Mouse (Mus musculus): ENCODE results near the gene Actn1. TPM values are rescaled to one million over a fixed set of nuclear protein-coding genes. Genes with fewer than 3 reads are reported as not detected.

Gene Actn1
- polyA plus RNA-seq, 1 experiment from 2014 or later, result 23.7 TPM

GRCm38 (mm10) chr12:80251978-80252377, 8.2 kb downstream of the Actn1 start:
- Histone ChIP-seq H3K9ac (no peak overlapping the region), H3K4me3 (no peak overlapping the region), H3K27me3 (no peaks in the 10 kb centered on the region), H3K9me3 (replicated peaks) (no peaks in the 10 kb centered on the region), H3K36me3 (no peaks in the 10 kb centered on the region), H3K4me1 (peaks cover 14% of the 10 kb centered on the region), H3K4me2 (replicated peaks) (no peak overlapping the region), H3K27ac (no peak overlapping the region)
- WGBS, result 56% methylated on average over 2 of the region's 2 CpGs
- ATAC-seq (ENCODE audit: low FRiP score), result no peak

GRCm38 (mm10) chr12:80251554-80251953, 8.6 kb downstream of the Actn1 start:
- Histone ChIP-seq H3K27ac (no peak overlapping the region), H3K4me2 (replicated peaks) (no peak overlapping the region), H3K4me3 (no peak overlapping the region), H3K9ac (no peak overlapping the region), H3K36me3 (no peaks in the 10 kb centered on the region), H3K9me3 (replicated peaks) (no peaks in the 10 kb centered on the region), H3K27me3 (no peaks in the 10 kb centered on the region), H3K4me1 (peaks cover 18% of the 10 kb centered on the region)
- no peak for ATAC-seq (ENCODE audit: low FRiP score)
- 79% methylated on average over 3 of the region's 3 CpGs for WGBS

GRCm38 (mm10) chr12:80249539-80249938, 10.6 kb downstream of the Actn1 start:
- Histone ChIP-seq H3K27ac (no peak overlapping the region), H3K36me3 (no peaks in the 10 kb centered on the region), H3K4me2 (replicated peaks) (no peak overlapping the region), H3K27me3 (no peaks in the 10 kb centered on the region), H3K9ac (no peak overlapping the region), H3K4me1 (peaks cover 24% of the 10 kb centered on the region), H3K4me3 (no peak overlapping the region), H3K9me3 (replicated peaks) (no peaks in the 10 kb centered on the region)
- no peak for ATAC-seq (ENCODE audit: low FRiP score)
- WGBS, result 72% methylated on average over 6 of the region's 6 CpGs

- H3K4me3 ChIP-seq, result no peak overlapping the region
- H3K4me2 ChIP-seq (replicated peaks), result no peak overlapping the region
- no peaks in the 10 kb centered on the region for H3K36me3 ChIP-seq
- no peak overlapping the region for H3K27ac ChIP-seq
- WGBS, result 77% methylated on average over 5 of the region's 5 CpGs
- H3K9me3 ChIP-seq (replicated peaks), result no peaks in the 10 kb centered on the region
- no peaks in the 10 kb centered on the region for H3K27me3 ChIP-seq
- H3K4me1 ChIP-seq, result peaks cover 33% of the 10 kb centered on the region
- ATAC-seq (ENCODE audit: low FRiP score), result no peak
- H3K9ac ChIP-seq, result no peak overlapping the region
These were observed 13.1 kb downstream of the Actn1 start for GRCm38 (mm10) chr12:80247067-80247466.

GRCm38 (mm10) chr12:80246505-80246904, 13.7 kb downstream of the Actn1 start:
- WGBS, result 56% methylated on average over 2 of the region's 2 CpGs
- Histone ChIP-seq H3K4me1 (peaks cover 30% of the 10 kb centered on the region), H3K4me3 (no peak overlapping the region), H3K9ac (no peak overlapping the region), H3K4me2 (replicated peaks) (no peak overlapping the region), H3K36me3 (no peaks in the 10 kb centered on the region), H3K27ac (0 out of 2 replicates have a peak overlapping the region, but pooled peaks have one; percentile 35), H3K27me3 (no peaks in the 10 kb centered on the region), H3K9me3 (replicated peaks) (no peaks in the 10 kb centered on the region)
- ATAC-seq (ENCODE audit: low FRiP score), result no peak

GRCm38 (mm10) chr12:80244755-80245154, 15.4 kb downstream of the Actn1 start:
- Histone ChIP-seq H3K4me1 (peaks cover 22% of the 10 kb centered on the region), H3K4me2 (replicated peaks) (no peak overlapping the region), H3K27me3 (no peaks in the 10 kb centered on the region), H3K9ac (no peak overlapping the region), H3K27ac (no peak overlapping the region), H3K9me3 (replicated peaks) (no peaks in the 10 kb centered on the region), H3K4me3 (no peak overlapping the region), H3K36me3 (no peaks in the 10 kb centered on the region)
- 86% methylated on average over 1 of the region's 1 CpGs for WGBS
- no peak for ATAC-seq (ENCODE audit: low FRiP score)

- Histone ChIP-seq H3K4me1 (peaks cover 27% of the 10 kb centered on the region), H3K9ac (no peak overlapping the region), H3K36me3 (no peaks in the 10 kb centered on the region), H3K27me3 (no peaks in the 10 kb centered on the region), H3K27ac (no peak overlapping the region), H3K4me2 (replicated peaks) (no peak overlapping the region), H3K4me3 (no peak overlapping the region), H3K9me3 (replicated peaks) (no peaks in the 10 kb centered on the region)
- 94% methylated on average over 6 of the region's 6 CpGs for WGBS
- ATAC-seq (ENCODE audit: low FRiP score), result no peak
These were observed 16.0 kb downstream of the Actn1 start for GRCm38 (mm10) chr12:80244127-80244526.

GRCm38 (mm10) chr12:80243335-80243734, 16.8 kb downstream of the Actn1 start:
- Histone ChIP-seq H3K27ac (no peak overlapping the region), H3K9ac (no peak overlapping the region), H3K27me3 (no peaks in the 10 kb centered on the region), H3K4me3 (no peak overlapping the region), H3K9me3 (replicated peaks) (no peaks in the 10 kb centered on the region), H3K36me3 (no peaks in the 10 kb centered on the region), H3K4me2 (replicated peaks) (no peak overlapping the region), H3K4me1 (peaks cover 32% of the 10 kb centered on the region)
- ATAC-seq (ENCODE audit: low FRiP score), result no peak
- WGBS, result 82% methylated on average over 4 of the region's 4 CpGs

- 92% methylated on average over 5 of the region's 5 CpGs for WGBS
- H3K9me3 ChIP-seq (replicated peaks), result no peaks in the 10 kb centered on the region
- H3K36me3 ChIP-seq, result no peaks in the 10 kb centered on the region
- H3K9ac ChIP-seq, result no peak overlapping the region
- peaks cover 20% of the 10 kb centered on the region for H3K4me1 ChIP-seq
- H3K27me3 ChIP-seq, result no peaks in the 10 kb centered on the region
- no peak for ATAC-seq (ENCODE audit: low FRiP score)
- no peak overlapping the region for H3K4me2 ChIP-seq (replicated peaks)
- no peak overlapping the region for H3K27ac ChIP-seq
- no peak overlapping the region for H3K4me3 ChIP-seq
These were observed 20.7 kb downstream of the Actn1 start for GRCm38 (mm10) chr12:80239445-80239844.

GRCm38 (mm10) chr12:80238523-80238922, 21.6 kb downstream of the Actn1 start:
- 79% methylated on average over 3 of the region's 3 CpGs for WGBS

GRCm38 (mm10) chr12:80235295-80235694, 24.9 kb downstream of the Actn1 start:
- peaks cover 31% of the 10 kb centered on the region for H3K4me1 ChIP-seq
- no peak overlapping the region for H3K27ac ChIP-seq
- H3K27me3 ChIP-seq, result no peaks in the 10 kb centered on the region
- H3K36me3 ChIP-seq, result peaks cover 7% of the 10 kb centered on the region; the same call in 1 of the 2 replicates
- WGBS, result 89% methylated on average over 1 of the region's 1 CpGs
- H3K9me3 ChIP-seq (replicated peaks), result peaks cover 7% of the 10 kb centered on the region; the same call in 1 of the 2 replicates
- H3K9ac ChIP-seq, result no peak overlapping the region
- ATAC-seq (ENCODE audit: low FRiP score), result no peak
- no peak overlapping the region for H3K4me2 ChIP-seq (replicated peaks)
- no peak overlapping the region for H3K4me3 ChIP-seq

More at GRCm38 (mm10) chr12:80238523-80238922, 21.6 kb downstream of the Actn1 start:
- Histone ChIP-seq H3K9me3 (replicated peaks) (peaks cover 7% of the 10 kb centered on the region; the same call in 1 of the 2 replicates), H3K4me2 (replicated peaks) (no peak overlapping the region), H3K9ac (no peak overlapping the region), H3K27ac (no peak overlapping the region), H3K27me3 (no peaks in the 10 kb centered on the region), H3K4me3 (no peak overlapping the region), H3K4me1 (peaks cover 16% of the 10 kb centered on the region), H3K36me3 (peaks cover 5% of the 10 kb centered on the region; the same call in 1 of the 2 replicates)
- ATAC-seq (ENCODE audit: low FRiP score), result no peak

GRCm38 (mm10) chr12:80234226-80234625, 25.9 kb downstream of the Actn1 start:
- Histone ChIP-seq H3K27me3 (no peaks in the 10 kb centered on the region), H3K27ac (no peak overlapping the region), H3K9me3 (replicated peaks) (peaks cover 7% of the 10 kb centered on the region; the same call in 1 of the 2 replicates), H3K4me2 (replicated peaks) (no peak overlapping the region), H3K4me1 (peaks cover 37% of the 10 kb centered on the region), H3K4me3 (no peak overlapping the region), H3K9ac (no peak overlapping the region), H3K36me3 (peaks cover 7% of the 10 kb centered on the region; the same call in 1 of the 2 replicates)
- 97% methylated on average over 3 of the region's 3 CpGs for WGBS
- no peak for ATAC-seq (ENCODE audit: low FRiP score)

GRCm38 (mm10) chr12:80232840-80233218, 27.3 kb downstream of the Actn1 start:
- H3K4me3 ChIP-seq, result no peak overlapping the region
- peaks cover 44% of the 10 kb centered on the region for H3K4me1 ChIP-seq
- H3K27ac ChIP-seq, result no peak overlapping the region
- no peak for ATAC-seq (ENCODE audit: low FRiP score)
- WGBS, result 92% methylated on average over 4 of the region's 4 CpGs
- no peaks in the 10 kb centered on the region for H3K27me3 ChIP-seq
- H3K36me3 ChIP-seq, result peaks cover 7% of the 10 kb centered on the region; the same call in 1 of the 2 replicates
- H3K4me2 ChIP-seq (replicated peaks), result no peak overlapping the region
- H3K9ac ChIP-seq, result no peak overlapping the region
- peaks cover 7% of the 10 kb centered on the region; the same call in 1 of the 2 replicates for H3K9me3 ChIP-seq (replicated peaks)
